Mouse (Mus musculus): ENCODE data around the gene Odf3l1.

The Odf3l1 gene

GRCm38 (mm10) chr9:56843679-56844188 is 20.7 kb downstream of the Odf3l1 start:
- DNase-seq: peak; percentile 73 to 84

DNA sequence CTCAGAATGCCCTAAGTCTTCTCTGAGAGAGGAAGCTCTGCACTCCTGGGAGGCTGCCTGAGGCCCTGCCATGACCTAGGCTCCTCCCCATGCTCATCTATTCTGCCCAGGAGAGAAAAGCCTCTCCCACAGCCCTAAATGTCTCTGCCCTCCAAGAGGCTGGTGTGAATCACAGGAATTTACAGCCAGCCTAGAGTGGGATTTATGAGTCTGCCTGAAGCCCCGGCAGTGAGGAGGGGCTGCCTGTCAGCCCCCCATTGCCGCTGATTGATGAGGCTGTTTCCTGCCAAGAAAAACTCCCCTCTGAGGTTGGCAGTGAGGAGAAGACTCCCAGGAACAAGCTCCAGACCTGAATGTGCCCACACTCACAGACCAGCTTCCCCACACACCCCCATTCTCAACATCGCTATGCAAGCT is 22.2 kb downstream of the Odf3l1 start:
- no peak for DNase-seq

DNA sequence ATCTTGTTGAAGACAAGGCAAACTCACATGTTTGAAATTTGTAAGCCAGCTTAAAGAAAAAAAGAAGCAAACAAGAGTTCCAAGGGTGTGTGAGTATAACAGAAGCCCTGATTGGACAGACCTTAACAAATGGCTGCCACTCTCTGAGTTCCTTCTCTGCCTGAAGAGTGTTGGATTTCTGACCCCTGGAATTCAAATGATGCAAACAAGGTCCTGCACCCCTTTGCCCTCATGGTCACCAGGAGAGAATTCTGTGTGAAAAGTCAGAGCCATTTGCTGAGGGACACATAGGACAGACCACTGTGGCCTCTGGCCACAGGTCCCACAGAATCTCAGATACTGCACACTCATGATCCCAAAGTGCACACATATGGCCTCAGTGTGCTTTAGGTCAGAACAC is 22.6 kb downstream of the Odf3l1 start:
- no peak for DNase-seq

DNA sequence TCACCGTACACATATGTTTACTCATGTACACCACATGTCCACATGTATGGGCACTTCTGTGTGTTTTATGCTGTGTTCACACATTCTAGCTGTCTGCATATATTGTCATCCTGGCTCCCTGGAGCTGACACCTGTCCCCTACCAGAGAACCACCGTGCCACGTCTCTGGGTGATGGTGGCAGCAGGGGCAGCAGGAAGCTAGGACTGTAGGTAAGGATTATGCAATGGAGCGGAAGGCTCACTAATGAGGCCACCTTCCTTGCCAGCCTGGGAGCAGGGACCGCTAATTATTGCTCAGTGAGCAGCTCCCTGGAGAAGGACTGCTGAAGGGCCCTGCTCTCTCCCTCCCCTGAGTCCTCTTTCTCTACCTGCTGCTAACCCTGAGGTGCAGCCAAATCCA is 23.8 kb downstream of the Odf3l1 start:
- no peak for DNase-seq

DNA sequence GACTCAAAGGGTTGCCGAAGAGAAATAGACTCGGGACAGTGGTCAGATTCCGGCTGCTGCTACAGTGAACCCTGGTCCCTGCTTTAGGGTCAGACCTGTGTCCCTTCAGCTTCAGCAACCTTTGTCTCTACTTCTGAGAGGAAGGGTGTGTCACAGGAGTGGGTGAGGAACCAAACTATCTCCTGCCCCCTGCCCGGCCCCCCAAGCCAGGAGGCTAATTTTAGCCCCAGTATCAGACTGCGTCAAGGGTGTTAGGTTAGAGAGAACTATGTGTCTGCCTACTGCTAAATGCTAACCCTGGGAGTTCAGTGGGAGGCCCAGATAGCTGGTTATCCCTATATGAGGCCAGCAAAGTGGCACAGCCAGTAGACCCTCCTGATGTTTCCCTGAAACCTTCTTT is 29.3 kb downstream of the Odf3l1 start:
- DNase-seq: no peak

DNA sequence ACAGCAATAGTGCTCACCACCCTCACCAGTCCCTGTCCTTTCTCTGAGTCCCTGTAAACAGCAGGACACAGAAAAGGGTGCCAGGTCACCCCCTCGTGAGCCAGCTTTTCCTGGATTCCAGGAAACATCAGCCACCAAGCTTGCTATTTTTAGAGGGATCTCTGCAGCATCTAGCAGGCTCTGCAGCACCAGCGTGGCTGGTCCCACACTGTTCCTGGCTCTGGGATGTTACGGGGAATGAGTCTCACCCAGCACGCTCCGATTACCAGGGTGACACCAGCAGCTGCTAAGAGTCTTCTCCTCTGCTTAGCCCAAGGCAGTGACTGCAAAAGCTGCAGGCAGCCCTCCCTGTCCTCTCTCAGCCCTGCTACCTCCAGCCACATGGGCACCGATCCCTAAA is 31.6 kb downstream of the Odf3l1 start:
- DNase-seq: peak; percentile 10 to 47

DNA sequence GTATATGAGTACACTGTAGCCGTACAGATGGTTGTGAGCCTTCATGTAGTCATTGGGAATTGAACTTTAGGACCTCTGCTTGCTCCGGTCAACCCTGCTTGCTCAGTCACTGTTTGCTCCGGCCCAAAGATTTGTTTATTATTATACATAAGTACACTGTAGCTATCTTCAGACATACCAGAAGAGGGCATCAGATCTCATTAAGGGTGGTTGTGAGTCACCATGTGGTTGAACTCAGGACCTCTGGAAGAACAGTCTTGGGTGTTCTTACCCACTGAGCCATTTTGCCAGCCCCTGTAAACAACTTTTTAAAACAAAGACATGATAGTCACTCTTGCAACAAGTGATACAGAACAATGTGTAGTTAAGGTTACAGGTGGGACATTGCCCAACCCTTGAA is 32.6 kb downstream of the Odf3l1 start:
- no peak for DNase-seq

DNA sequence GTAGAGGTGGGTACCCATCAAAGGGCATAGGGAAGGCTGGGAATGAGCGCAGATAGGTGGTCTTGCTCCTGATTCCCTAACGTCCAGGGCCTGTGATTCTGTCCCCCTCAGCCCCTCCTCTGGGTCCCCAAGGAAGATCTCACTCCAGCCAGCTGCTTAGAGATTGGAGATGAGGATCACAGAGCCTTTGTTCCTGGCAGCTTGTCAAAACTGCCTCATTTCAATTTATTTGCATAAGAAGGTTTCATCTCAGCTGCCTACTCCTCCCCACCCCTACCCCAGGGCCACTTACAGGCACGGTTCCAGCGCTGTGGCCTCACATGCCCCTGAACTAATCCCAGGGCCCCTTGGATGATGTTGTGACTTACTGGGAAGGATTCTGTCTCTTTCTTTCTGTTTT is 34.3 kb downstream of the Odf3l1 start:
- peak; percentile 21 to 54 for DNase-seq

GRCm38 (mm10) chr9:56828841-56829240 is 35.6 kb downstream of the Odf3l1 start:
- DNase-seq: no peak

- no peak for DNase-seq
Measured at GRCm38 (mm10) chr9:56828146-56828545, 36.3 kb downstream of the Odf3l1 start.

DNA sequence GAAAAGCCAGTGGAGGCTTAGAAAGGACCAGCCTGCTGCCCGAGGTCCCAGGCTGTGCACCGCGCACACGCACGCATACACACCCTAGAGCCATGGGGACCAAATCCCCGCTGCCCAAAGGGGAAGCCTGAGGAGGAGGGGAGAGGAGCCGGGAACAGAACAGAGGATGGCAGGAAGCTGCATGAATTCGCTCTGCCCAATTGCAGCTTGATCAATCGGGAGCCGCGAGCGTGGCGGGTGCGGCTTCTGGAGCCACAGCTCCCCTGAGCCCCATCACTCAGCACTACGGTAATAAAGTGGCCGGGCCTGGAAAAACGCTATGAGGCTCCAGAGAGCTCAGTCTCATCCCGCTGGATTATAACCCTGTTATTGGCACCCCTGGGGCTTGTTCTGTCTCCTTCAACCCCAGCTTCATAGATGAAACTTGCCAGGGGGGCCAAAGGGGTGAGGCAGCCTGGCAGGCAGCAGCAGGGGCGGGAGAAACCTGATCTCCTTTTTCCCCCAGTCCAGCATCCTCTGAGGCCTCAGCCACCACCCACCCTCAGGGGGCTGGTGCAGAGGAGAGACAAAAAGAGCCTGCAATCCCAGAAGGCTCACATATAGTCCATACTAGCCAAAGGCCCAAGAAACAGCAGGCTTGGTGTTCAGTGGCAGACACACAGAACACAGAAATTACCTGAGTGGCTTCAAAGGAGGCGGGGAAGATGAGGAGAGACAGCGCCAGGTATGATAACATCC is 38.8 kb downstream of the Odf3l1 start:
- no peak for DNase-seq

- peak in 1 of 2 experiments; percentile 47 for DNase-seq
Measured at GRCm38 (mm10) chr9:56824900-56825299, 39.6 kb downstream of the Odf3l1 start.

- DNase-seq: no peak
Measured at GRCm38 (mm10) chr9:56810916-56811315, 53.6 kb downstream of the Odf3l1 start.

GRCm38 (mm10) chr9:56807990-56808389 is 56.5 kb downstream of the Odf3l1 start:
- no peak for DNase-seq

- DNase-seq: no peak
Measured at GRCm38 (mm10) chr9:56803146-56803545, 61.3 kb downstream of the Odf3l1 start.

Measured in kidney, postnatal 25 days (tissue).